Comparison of ENCODE assay signal across 9 mouse cellular contexts in the genomic region with DNA sequence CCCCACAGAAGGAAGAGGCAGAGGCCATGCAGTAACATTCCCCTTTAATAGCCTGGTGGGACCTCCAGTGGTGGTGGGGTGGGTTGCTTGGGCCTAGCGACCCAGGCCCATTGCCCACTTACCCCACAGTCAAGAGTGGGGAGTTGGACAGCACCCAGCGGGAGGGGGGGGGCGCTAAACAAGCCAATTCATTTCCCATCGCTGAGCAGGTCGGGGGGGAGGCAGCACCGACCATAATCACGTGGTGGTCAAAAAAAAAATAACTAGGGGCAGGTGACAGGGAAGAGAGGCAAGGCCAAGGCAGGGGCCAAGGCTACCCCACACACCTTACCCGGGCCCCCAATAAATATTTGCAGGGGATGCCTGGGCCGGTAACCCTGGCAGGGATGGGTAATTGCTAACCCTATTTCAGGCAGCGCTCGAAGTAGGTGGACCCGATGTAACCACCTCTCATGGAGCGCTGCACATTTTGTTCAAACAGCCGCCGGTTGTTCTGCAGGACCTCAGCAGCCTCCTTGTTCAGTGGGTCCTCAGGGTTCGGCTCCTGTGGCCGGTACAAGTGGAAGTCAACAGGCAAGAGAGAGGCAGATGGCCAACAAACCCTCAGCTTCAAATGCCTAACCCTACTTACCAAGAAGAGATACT. TPM values are rescaled to one million over a fixed set of nuclear protein-coding genes. Genes with fewer than 3 reads are reported as not detected.
A peak's percentile ranks its signal among the peaks of the same experiment; 100 is the strongest.
DNase-seq lines count a peak whose midpoint lies in the region; ATAC-seq and TF ChIP-seq lines count a peak whose summit lies in the region.
"Had no signal": no experiment of that assay in that cellular context is flagged by ENCODE, and none has a peak within 500 bp of the region (broad histone marks: within the 10 kb centered on the region; RNA-seq: fewer than 3 reads in every experiment).

No protein-coding gene starts in this region.

- H3K9ac ChIP-seq in heart, embryonic 15.5 days, result no peak overlapping the region
- peak overlapping the region; percentile 46; the same call in 1 of the 2 replicates for H3K9ac ChIP-seq in CH12.LX (ENCODE audit: insufficient read depth, low read depth)
- H3K9ac ChIP-seq in embryonic facial prominence, embryonic 11.5 days (replicated peaks; ENCODE audit: low read length), result no peak overlapping the region
- H3K9ac ChIP-seq in limb, embryonic 12.5 days (replicated peaks), result 0 out of 2 replicates have a peak overlapping the region, but pooled peaks have one; percentile 23
- H3K9ac ChIP-seq in stomach, embryonic 16.5 days (ENCODE audit: low read length), result peak overlapping the region; percentile 59

- dilution Hi-C loops in CH12.LX (cut with MboI; ENCODE audit: extremely low pct_ligation_motif_present, extremely low pct_unique_long_range_greater_than_20kb, low sequenced_read_pairs), result no loop called here

- no peak for TF ChIP-seq EP300 in CH12.LX (IDR thresholded peaks at IDR 0.05; ENCODE audit: low read length)

- peaks cover 21% of the 10 kb centered on the region for H3K79me2 ChIP-seq in CH12.LX (replicated peaks; ENCODE audit: control insufficient read depth, extremely low read depth, insufficient read depth, poor library complexity, severe bottlenecking)

- H3K4me3 ChIP-seq in heart, embryonic 15.5 days, result peak overlapping the region; percentile 72
- H3K4me3 ChIP-seq in CH12.LX (replicated peaks in 1 of 3; ENCODE audit: low read depth in 2 of 3, low read length in 2 of 3, poor library complexity in 1 of 3), result peak overlapping the region in 2 of 3 experiments; percentile 6 to 65
- H3K4me3 ChIP-seq in embryonic facial prominence, embryonic 11.5 days (ENCODE audit: low read depth, low read length), result no peak overlapping the region
- peak overlapping the region; percentile 53 for H3K4me3 ChIP-seq in limb, embryonic 12.5 days (replicated peaks)
- H3K4me3 ChIP-seq in stomach, embryonic 16.5 days (replicated peaks; ENCODE audit: low read length), result no peak overlapping the region

- no peak for TF ChIP-seq RAD21 in CH12.LX (IDR thresholded peaks at IDR 0.05; ENCODE audit: low read depth, low read length)

- 85% methylated on average over 17 of the region's 17 CpGs for WGBS in heart, embryonic 15.5 days
- WGBS in embryonic facial prominence, embryonic 11.5 days, result 91% methylated on average over 17 of the region's 17 CpGs
- 89% methylated on average over 17 of the region's 17 CpGs for WGBS in limb, embryonic 12.5 days
- WGBS in stomach, embryonic 16.5 days, result 79% methylated on average over 17 of the region's 17 CpGs

- TF ChIP-seq CTCF in CH12.LX (conservative IDR thresholded peaks at IDR 0.05 in 1 of 2, IDR thresholded peaks at IDR 0.05 in 1 of 2; ENCODE audit: low read depth in 2 of 2, low read length in 2 of 2), result no peak

- TF ChIP-seq POLR2A in CH12.LX (IDR thresholded peaks at IDR 0.05; ENCODE audit: low read depth, low read length), result no peak

- H3K9me3 ChIP-seq in heart, embryonic 15.5 days (replicated peaks), result no peaks in the 10 kb centered on the region
- no peaks in the 10 kb centered on the region for H3K9me3 ChIP-seq in CH12.LX (replicated peaks; ENCODE audit: low read length)
- no peaks in the 10 kb centered on the region for H3K9me3 ChIP-seq in embryonic facial prominence, embryonic 11.5 days (replicated peaks; ENCODE audit: control insufficient read depth, low read length)
- no peaks in the 10 kb centered on the region for H3K9me3 ChIP-seq in limb, embryonic 12.5 days
- no peaks in the 10 kb centered on the region for H3K9me3 ChIP-seq in stomach, embryonic 16.5 days (replicated peaks; ENCODE audit: control insufficient read depth, low read length)

- in situ Hi-C loops in CH12.LX (cut with MboI; ENCODE audit: low pct_ligation_motif_present, low pct_unique_long_range_greater_than_20kb, low sequenced_read_pairs), result no loop called here

- H3K4me2 ChIP-seq in heart, embryonic 15.5 days, result peak overlapping the region; percentile 87
- peak overlapping the region; percentile 32 for H3K4me2 ChIP-seq in CH12.LX (ENCODE audit: insufficient read depth, low read depth, poor library complexity, severe bottlenecking)
- no peak overlapping the region for H3K4me2 ChIP-seq in embryonic facial prominence, embryonic 11.5 days (ENCODE audit: low read depth, low read length)
- peak overlapping the region; percentile 84 for H3K4me2 ChIP-seq in limb, embryonic 12.5 days
- peak overlapping the region; percentile 40; the same call in 1 of the 2 replicates for H3K4me2 ChIP-seq in stomach, embryonic 16.5 days (ENCODE audit: low read depth, low read length)

- H3K27ac ChIP-seq in heart, embryonic 15.5 days, result peak overlapping the region; percentile 89
- peak overlapping the region; percentile 10; the same call in 1 of the 2 replicates for H3K27ac ChIP-seq in CH12.LX (ENCODE audit: insufficient read depth, low read depth)
- no peak overlapping the region for H3K27ac ChIP-seq in embryonic facial prominence, embryonic 11.5 days (replicated peaks; ENCODE audit: low read depth, low read length)
- peak overlapping the region; percentile 89; the same call in 1 of the 2 replicates for H3K27ac ChIP-seq in limb, embryonic 12.5 days
- H3K27ac ChIP-seq in stomach, embryonic 16.5 days (ENCODE audit: low read length), result peak overlapping the region; percentile 82

- H3K4me1 ChIP-seq in heart, embryonic 15.5 days (replicated peaks), result peaks cover 42% of the 10 kb centered on the region
- peaks cover 20 to 64% of the 10 kb centered on the region in 2 experiments for H3K4me1 ChIP-seq in CH12.LX (ENCODE audit: control insufficient read depth in 1 of 2, insufficient read depth in 2 of 2)
- peaks cover 3% of the 10 kb centered on the region for H3K4me1 ChIP-seq in embryonic facial prominence, embryonic 11.5 days (ENCODE audit: control insufficient read depth, insufficient read depth, low read length)
- H3K4me1 ChIP-seq in limb, embryonic 12.5 days (replicated peaks), result peaks cover 35% of the 10 kb centered on the region
- peaks cover 35% of the 10 kb centered on the region for H3K4me1 ChIP-seq in stomach, embryonic 16.5 days (ENCODE audit: control insufficient read depth, insufficient read depth, low read length)

- no peak for DNase-seq in heart, adult 9 months (ENCODE audit: low spot score in 2 of 2)
- no peak for DNase-seq in CH12.LX (ENCODE audit: extremely low read depth)
- DNase-seq in embryonic facial prominence, embryonic 11.5 days (ENCODE audit: low spot score), result no peak
- no peak for DNase-seq in left cerebral cortex, adult 9 months (ENCODE audit: low spot score in 2 of 2)
- no peak for DNase-seq in urinary bladder, postnatal 10 days (ENCODE audit: low spot score)

- H3K27me3 ChIP-seq in heart, embryonic 15.5 days, result no peaks in the 10 kb centered on the region
- no peaks in the 10 kb centered on the region for H3K27me3 ChIP-seq in CH12.LX (replicated peaks)
- H3K27me3 ChIP-seq in embryonic facial prominence, embryonic 11.5 days (ENCODE audit: control insufficient read depth, insufficient read depth, low read length), result no peaks in the 10 kb centered on the region
- peaks cover under 1% of the 10 kb centered on the region; the same call in 1 of the 2 replicates for H3K27me3 ChIP-seq in limb, embryonic 12.5 days
- H3K27me3 ChIP-seq in stomach, embryonic 16.5 days (ENCODE audit: control insufficient read depth, insufficient read depth, low read length), result no peaks in the 10 kb centered on the region
- H3K27me3 ChIP-seq: Patski had no signal

- peaks cover 44% of the 10 kb centered on the region for H3K36me3 ChIP-seq in heart, embryonic 15.5 days
- peaks cover 41 to 51% of the 10 kb centered on the region in 2 experiments for H3K36me3 ChIP-seq in CH12.LX (replicated peaks in 1 of 2; ENCODE audit: control insufficient read depth in 1 of 2, insufficient read depth in 1 of 2, low read length in 1 of 2)
- peaks cover 14% of the 10 kb centered on the region for H3K36me3 ChIP-seq in embryonic facial prominence, embryonic 11.5 days (replicated peaks; ENCODE audit: control insufficient read depth, insufficient read depth, low read depth, low read length)
- H3K36me3 ChIP-seq in limb, embryonic 12.5 days, result peaks cover 47% of the 10 kb centered on the region
- H3K36me3 ChIP-seq in stomach, embryonic 16.5 days (ENCODE audit: control insufficient read depth, insufficient read depth, low read length), result peaks cover 20% of the 10 kb centered on the region

- no peak for ATAC-seq in heart, embryonic 15.5 days (replicated peaks; ENCODE audit: insufficient number of reproducible peaks, insufficient read depth, low FRiP score, low read depth)
- ATAC-seq in embryonic facial prominence, embryonic 11.5 days (replicated peaks; ENCODE audit: insufficient number of reproducible peaks, low FRiP score, low TSS enrichment, low read depth), result peak; percentile 1; the same call in 1 of the 2 replicates
- 0 out of 2 replicates have a peak, but pooled peaks have one; percentile 1 for ATAC-seq in limb, embryonic 12.5 days (ENCODE audit: insufficient number of reproducible peaks, insufficient read depth, low FRiP score, low TSS enrichment, low read depth)
- no peak for ATAC-seq in stomach, embryonic 16.5 days (ENCODE audit: insufficient read depth, low FRiP score)

RNA-seq across cellular contexts. Expression of a gene that starts 0.7 kb away (rescaled TPM):
- 129 and 133 TPM in 2 replicates for polyA plus RNA-seq in heart, embryonic 15.5 days (2015; fragmentation: Nextera tagmentation; extraction: Ambion mirVana)
- total RNA-seq in CH12.LX (2012; rRNA removed), result 110 and 115 TPM in 2 replicates
- 131 and 141 TPM in 2 replicates for total RNA-seq in CH12.LX (2014; rRNA removed)
- polyA plus RNA-seq in CH12.LX (2012; ENCODE audit: insufficient read length, low read depth), result 134 and 148 TPM in 2 replicates
- 107 and 116 TPM in 2 replicates for polyA plus RNA-seq in embryonic facial prominence, embryonic 11.5 days (2014; fragmentation: Nextera tagmentation; extraction: Ambion mirVana)
- 102 and 104 TPM in 2 replicates for polyA plus RNA-seq in limb, embryonic 12.5 days (2016; fragmentation: Nextera tagmentation; extraction: Ambion mirVana)
- 189 and 190 TPM in 2 replicates for polyA plus RNA-seq in stomach, embryonic 16.5 days (2015; fragmentation: Nextera tagmentation; extraction: Ambion mirVana)

RNA-seq across cellular contexts. Expression of a gene that starts 2.7 kb away (rescaled TPM):
- polyA plus RNA-seq in heart, embryonic 15.5 days (2015; fragmentation: Nextera tagmentation; extraction: Ambion mirVana), result 107 and 130 TPM in 2 replicates
- 134 and 156 TPM in 2 replicates for total RNA-seq in CH12.LX (2012; rRNA removed)
- 227 and 244 TPM in 2 replicates for total RNA-seq in CH12.LX (2014; rRNA removed)
- polyA plus RNA-seq in CH12.LX (2012; ENCODE audit: insufficient read length, low read depth), result 215 and 272 TPM in 2 replicates
- polyA plus RNA-seq in embryonic facial prominence, embryonic 11.5 days (2014; fragmentation: Nextera tagmentation; extraction: Ambion mirVana), result 172 and 177 TPM in 2 replicates
- 160 and 165 TPM in 2 replicates for polyA plus RNA-seq in limb, embryonic 12.5 days (2016; fragmentation: Nextera tagmentation; extraction: Ambion mirVana)
- polyA plus RNA-seq in stomach, embryonic 16.5 days (2015; fragmentation: Nextera tagmentation; extraction: Ambion mirVana), result 21.4 and 22.1 TPM in 2 replicates

RNA-seq across cellular contexts. Expression of a gene that starts 19.2 kb away (rescaled TPM):
- polyA plus RNA-seq in heart, embryonic 15.5 days (2015; fragmentation: Nextera tagmentation; extraction: Ambion mirVana), result 1.5 and 2.1 TPM in 2 replicates
- 0.46 and 0.55 TPM in 2 replicates for total RNA-seq in CH12.LX (2012; rRNA removed)
- 0.31 and 0.34 TPM in 2 replicates for total RNA-seq in CH12.LX (2014; rRNA removed)
- polyA plus RNA-seq in CH12.LX (2012; ENCODE audit: insufficient read length, low read depth), result 0.50 and 0.68 TPM in 2 replicates
- polyA plus RNA-seq in embryonic facial prominence, embryonic 11.5 days (2014; fragmentation: Nextera tagmentation; extraction: Ambion mirVana), result 1.2 and 1.6 TPM in 2 replicates
- polyA plus RNA-seq in limb, embryonic 12.5 days (2016; fragmentation: Nextera tagmentation; extraction: Ambion mirVana), result 3.8 and 3.9 TPM in 2 replicates
- polyA plus RNA-seq in stomach, embryonic 16.5 days (2015; fragmentation: Nextera tagmentation; extraction: Ambion mirVana), result 2.5 and 2.7 TPM in 2 replicates

RNA-seq across cellular contexts. Expression of a gene that starts 25.5 kb away (rescaled TPM):
- 12.2 and 18.0 TPM in 2 replicates for polyA plus RNA-seq in heart, embryonic 15.5 days (2015; fragmentation: Nextera tagmentation; extraction: Ambion mirVana)
- total RNA-seq in CH12.LX (2012; rRNA removed) (9.5 and 12.1 TPM in 2 replicates), CH12.LX (2014; rRNA removed) (6.7 and 6.8 TPM in 2 replicates)
- polyA plus RNA-seq in CH12.LX (2012; ENCODE audit: insufficient read length, low read depth), result 16.7 and 17.1 TPM in 2 replicates
- 22.6 and 22.9 TPM in 2 replicates for polyA plus RNA-seq in embryonic facial prominence, embryonic 11.5 days (2014; fragmentation: Nextera tagmentation; extraction: Ambion mirVana)
- 28.7 and 29.9 TPM in 2 replicates for polyA plus RNA-seq in limb, embryonic 12.5 days (2016; fragmentation: Nextera tagmentation; extraction: Ambion mirVana)
- 18.4 and 20.2 TPM in 2 replicates for polyA plus RNA-seq in stomach, embryonic 16.5 days (2015; fragmentation: Nextera tagmentation; extraction: Ambion mirVana)

RNA-seq across cellular contexts. Expression of a gene that starts 36.4 kb away (rescaled TPM):
- polyA plus RNA-seq in heart, embryonic 15.5 days (2015; fragmentation: Nextera tagmentation; extraction: Ambion mirVana), result 116 and 173 TPM in 2 replicates
- total RNA-seq in CH12.LX (2012; rRNA removed) (500 and 583 TPM in 2 replicates), CH12.LX (2014; rRNA removed) (495 and 516 TPM in 2 replicates)
- polyA plus RNA-seq in CH12.LX (2012; ENCODE audit: insufficient read length, low read depth), result 728 and 891 TPM in 2 replicates
- polyA plus RNA-seq in embryonic facial prominence, embryonic 11.5 days (2014; fragmentation: Nextera tagmentation; extraction: Ambion mirVana), result 525 and 526 TPM in 2 replicates
- polyA plus RNA-seq in limb, embryonic 12.5 days (2016; fragmentation: Nextera tagmentation; extraction: Ambion mirVana), result 496 and 531 TPM in 2 replicates
- polyA plus RNA-seq in stomach, embryonic 16.5 days (2015; fragmentation: Nextera tagmentation; extraction: Ambion mirVana), result 122 and 130 TPM in 2 replicates

Comparison
In these comparisons a context has a peak if more than half of its experiments do, and no peak if none do; other contexts are left out.
1. ATAC-seq: peak in embryonic facial prominence, embryonic 11.5 days (single experiment) and limb, embryonic 12.5 days (single experiment); none in heart, embryonic 15.5 days (single experiment) and stomach, embryonic 16.5 days (single experiment).
2. H3K4me3 ChIP-seq: peak in heart, embryonic 15.5 days (single experiment), CH12.LX (2 of 3) and limb, embryonic 12.5 days (single experiment); none in embryonic facial prominence, embryonic 11.5 days (single experiment) and stomach, embryonic 16.5 days (single experiment).
3. H3K9ac ChIP-seq: peak in CH12.LX (single experiment), limb, embryonic 12.5 days (single experiment) and stomach, embryonic 16.5 days (single experiment); none in heart, embryonic 15.5 days (single experiment) and embryonic facial prominence, embryonic 11.5 days (single experiment).